Mouse (Mus musculus) ES-Bruce4 (cell line): ENCODE measurements around the gene Itgb3. TPM values are rescaled to one million over a fixed set of nuclear protein-coding genes. Genes with fewer than 3 reads are reported as not detected.

Experiments used
- H3K27ac ChIP-seq: 2 replicates; pipeline ENCODE4 v1.5.1; 2012; ENCODE audit warnings: low read length, inconsistent platforms; ENCODE audit not compliant: insufficient read depth
- H3K27me3 ChIP-seq: 2 replicates; pipeline ENCODE4 v1.6.1; 2012; ENCODE audit warnings: mild to moderate bottlenecking, low read length, inconsistent platforms; ENCODE audit not compliant: control insufficient read depth, poor library complexity, insufficient read depth, severe bottlenecking
- H3K36me3 ChIP-seq: 2 replicates; pipeline ENCODE4 v1.6.1; 2012; ENCODE audit warnings: inconsistent platforms, mild to moderate bottlenecking, low read length, moderate library complexity; ENCODE audit not compliant: control insufficient read depth, poor library complexity, insufficient read depth, severe bottlenecking
- H3K4me1 ChIP-seq: one replicate; pipeline ENCODE4 v1.8.1; 2011; ENCODE audit warnings: low read length; ENCODE audit not compliant: control insufficient read depth, insufficient read depth
- H3K4me3 ChIP-seq: 2 replicates; pipeline ENCODE4 v1.5.1; 2011; ENCODE audit warnings: low read depth, mild to moderate bottlenecking, low read length
- H3K9ac ChIP-seq: 2 replicates; pipeline ENCODE4 v1.6.1; 2012; ENCODE audit warnings: low read depth, mild to moderate bottlenecking, inconsistent platforms; ENCODE audit not compliant: poor library complexity, severe bottlenecking
- H3K9me3 ChIP-seq: replicated peaks from 2 replicates; pipeline ENCODE4 v1.6.1; 2012; ENCODE audit warnings: mild to moderate bottlenecking, low read length, inconsistent platforms; ENCODE audit not compliant: control insufficient read depth, poor library complexity, insufficient read depth, severe bottlenecking
- CTCF ChIP-seq: IDR thresholded peaks from one replicate; pipeline ENCODE4 v1.8.1; 2011; ENCODE audit warnings: low read depth, low read length
- EP300 ChIP-seq: IDR thresholded peaks from 2 replicates; pipeline ENCODE4 v1.6.1; 2011; ENCODE audit warnings: low read depth, low read length; ENCODE audit not compliant: insufficient read depth
- POLR2A ChIP-seq: IDR thresholded peaks from one replicate; pipeline ENCODE4 v1.8.1; 2011; ENCODE audit warnings: low read length; ENCODE audit not compliant: insufficient read depth
- polyA plus RNA-seq: library from polyadenylated mRNA; stranded (reverse); fragments of >200 nt; gene quantifications from 2 replicates; pipeline ENCODE4 v1.2.4, GENCODE M21; 2011; ENCODE audit warnings: low read depth; ENCODE audit not compliant: missing spikeins, insufficient read depth, insufficient read length

Itgb3 gene
- polyA plus RNA-seq, 1 experiment: 5.1 TPM

DNA sequence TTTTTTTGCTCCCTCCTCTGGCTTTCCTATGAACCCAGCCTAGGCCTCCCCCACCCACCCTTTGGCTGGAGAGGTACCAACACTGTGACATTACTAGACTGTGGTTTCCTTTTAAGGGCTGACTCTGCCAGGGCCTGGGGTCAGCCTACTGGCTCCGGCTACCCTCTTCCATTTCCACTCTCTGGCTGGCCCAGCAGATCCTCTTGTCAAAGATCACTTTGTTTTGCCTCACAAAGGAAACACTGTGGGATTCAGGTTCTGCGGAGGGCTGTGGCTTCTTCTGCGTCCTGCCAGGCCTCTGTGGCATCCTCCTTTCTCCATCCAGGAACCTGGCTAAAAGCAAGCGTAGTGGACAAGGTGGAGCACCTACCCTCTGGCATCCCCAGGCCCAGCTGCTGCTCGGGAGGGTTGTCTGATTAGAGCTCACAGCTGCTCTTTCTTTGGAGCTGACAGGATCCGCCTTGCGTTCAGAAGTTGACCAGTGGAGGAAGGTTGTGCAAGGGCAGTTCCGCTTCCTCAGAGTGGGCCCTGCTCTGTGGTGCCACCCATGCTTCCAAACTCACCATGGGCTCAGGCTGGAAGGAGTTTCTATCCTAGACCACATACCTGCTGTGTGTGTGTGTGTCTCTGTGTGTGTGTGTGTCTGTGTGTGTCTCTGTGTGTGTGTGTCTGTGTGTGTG, 39.5 kb downstream of the Itgb3 start:
- Histone ChIP-seq H3K4me3 (no peak overlapping the region), H3K4me1 (no peaks in the 10 kb centered on the region), H3K36me3 (no peaks in the 10 kb centered on the region), H3K27ac (no peak overlapping the region), H3K27me3 (no peaks in the 10 kb centered on the region), H3K9ac (no peak overlapping the region), H3K9me3 (no peaks in the 10 kb centered on the region)
- TF ChIP-seq EP300 (no peak), CTCF (no peak), POLR2A (no peak)

DNA sequence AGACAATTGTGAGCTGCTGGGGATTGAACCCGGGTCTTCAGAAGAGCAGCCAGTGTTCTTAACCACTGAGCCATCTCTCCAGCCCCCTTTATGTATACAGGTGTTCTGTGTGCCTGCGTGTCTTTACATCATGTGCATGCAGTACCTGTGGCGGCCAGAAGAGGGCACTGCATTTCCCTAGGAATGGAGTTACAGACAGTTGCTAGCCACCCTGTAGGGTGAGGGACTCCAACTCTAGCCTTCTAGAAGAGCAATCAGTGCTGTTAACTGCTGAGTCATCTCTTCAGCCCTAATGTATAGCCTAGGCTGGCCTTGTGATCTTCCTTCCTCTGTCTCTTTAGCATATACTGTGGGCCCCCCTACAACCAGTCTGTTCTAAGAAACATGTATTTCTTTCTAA, 40.8 kb downstream of the Itgb3 start:
- no peak overlapping the region for H3K9ac ChIP-seq

DNA sequence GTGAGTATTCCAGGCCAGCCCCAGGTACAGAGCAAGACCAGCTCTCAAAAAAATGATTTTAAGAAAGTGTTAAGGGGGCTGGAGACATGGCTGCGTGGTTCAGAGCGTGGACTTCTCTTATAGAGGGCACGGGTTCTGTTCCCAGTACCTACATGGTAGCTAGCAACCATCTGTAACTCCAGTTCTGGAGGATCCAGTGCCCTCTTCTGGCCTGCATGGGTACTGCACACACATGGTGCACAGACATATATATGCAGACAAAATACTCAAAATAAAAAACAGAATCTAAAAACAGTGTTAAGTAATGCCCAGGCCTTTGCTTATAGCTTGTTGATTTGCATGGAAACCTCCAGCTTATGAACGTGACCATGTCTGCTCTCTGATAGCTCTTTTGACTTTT, 52.8 kb downstream of the Itgb3 start:
- Histone ChIP-seq H3K27ac (no peak overlapping the region), H3K9ac (no peak overlapping the region), H3K4me1 (no peaks in the 10 kb centered on the region), H3K27me3 (no peaks in the 10 kb centered on the region), H3K36me3 (no peaks in the 10 kb centered on the region), H3K9me3 (no peaks in the 10 kb centered on the region), H3K4me3 (no peak overlapping the region)
- TF ChIP-seq EP300 (no peak), CTCF (no peak), POLR2A (no peak)

More for the DNA sequence above, 40.8 kb downstream of the Itgb3 start:
- no peaks in the 10 kb centered on the region for H3K4me1 ChIP-seq
- no peak overlapping the region for H3K27ac ChIP-seq
- no peak overlapping the region for H3K4me3 ChIP-seq
- TF ChIP-seq CTCF: peak; percentile 86
- TF ChIP-seq EP300: no peak
- no peak for TF ChIP-seq POLR2A
- no peaks in the 10 kb centered on the region for H3K36me3 ChIP-seq
- no peaks in the 10 kb centered on the region for H3K27me3 ChIP-seq
- no peaks in the 10 kb centered on the region for H3K9me3 ChIP-seq

DNA sequence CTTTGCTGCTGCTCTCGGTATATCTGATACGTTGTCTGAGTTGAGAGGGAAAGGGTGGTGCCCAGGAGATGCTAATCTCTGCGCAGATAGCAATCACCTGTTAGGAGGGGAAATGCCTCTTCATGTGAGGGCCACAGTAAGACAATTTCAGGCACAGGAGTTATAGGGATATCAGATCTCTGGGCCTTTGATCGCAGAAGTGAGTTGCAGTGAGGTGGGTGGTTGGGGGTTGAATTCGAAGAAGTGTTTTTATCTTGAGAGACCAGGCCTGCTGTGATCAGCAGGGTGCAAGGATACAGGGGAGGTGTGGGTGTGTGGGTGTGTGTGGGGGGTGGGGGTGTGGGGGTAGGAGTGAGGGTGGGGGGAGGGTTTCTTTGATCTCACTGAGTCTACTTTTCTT, 53.3 kb downstream of the Itgb3 start:
- Histone ChIP-seq H3K27me3 (no peaks in the 10 kb centered on the region), H3K4me1 (no peaks in the 10 kb centered on the region), H3K9me3 (no peaks in the 10 kb centered on the region), H3K27ac (no peak overlapping the region), H3K4me3 (no peak overlapping the region), H3K9ac (no peak overlapping the region), H3K36me3 (no peaks in the 10 kb centered on the region)
- TF ChIP-seq CTCF (no peak), POLR2A (no peak), EP300 (no peak)

DNA sequence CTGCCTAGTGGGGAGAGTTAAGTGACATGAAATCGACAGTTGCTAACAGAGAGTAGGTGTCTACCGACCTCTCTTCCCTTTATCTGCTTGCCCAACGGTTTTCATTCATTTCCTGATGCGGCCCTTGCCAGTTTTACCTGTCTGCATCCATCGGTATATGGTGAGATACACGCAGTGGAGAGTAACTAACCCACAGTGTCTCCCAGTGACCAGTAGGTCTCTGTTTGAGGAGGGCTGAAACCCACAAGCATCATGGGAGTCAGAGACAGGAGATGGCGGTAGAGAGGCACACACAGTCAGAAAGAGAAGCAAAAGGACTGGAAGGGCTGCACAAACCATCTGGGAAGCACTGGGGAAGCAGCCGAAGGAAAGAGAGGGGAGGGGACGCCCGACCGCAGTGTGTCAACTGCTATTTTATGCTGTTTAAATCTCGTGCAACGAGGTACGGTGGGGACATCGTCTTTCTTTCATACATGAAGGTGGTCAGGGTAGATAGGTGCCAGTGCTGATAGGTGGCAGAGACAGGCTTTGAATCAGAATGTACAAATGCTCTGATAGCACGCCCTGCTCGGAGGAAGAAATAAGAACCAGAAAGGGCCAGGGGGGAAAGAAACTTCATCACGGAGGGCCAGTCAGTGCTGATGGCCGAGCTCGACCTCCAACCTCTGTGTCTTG, 53.9 kb downstream of the Itgb3 start:
- no peak overlapping the region for H3K27ac ChIP-seq
- no peak overlapping the region for H3K4me3 ChIP-seq
- no peaks in the 10 kb centered on the region for H3K4me1 ChIP-seq
- TF ChIP-seq CTCF: no peak
- no peak for TF ChIP-seq EP300
- TF ChIP-seq POLR2A: no peak
- no peaks in the 10 kb centered on the region for H3K9me3 ChIP-seq
- H3K9ac ChIP-seq: no peak overlapping the region
- no peaks in the 10 kb centered on the region for H3K27me3 ChIP-seq
- H3K36me3 ChIP-seq: no peaks in the 10 kb centered on the region

DNA sequence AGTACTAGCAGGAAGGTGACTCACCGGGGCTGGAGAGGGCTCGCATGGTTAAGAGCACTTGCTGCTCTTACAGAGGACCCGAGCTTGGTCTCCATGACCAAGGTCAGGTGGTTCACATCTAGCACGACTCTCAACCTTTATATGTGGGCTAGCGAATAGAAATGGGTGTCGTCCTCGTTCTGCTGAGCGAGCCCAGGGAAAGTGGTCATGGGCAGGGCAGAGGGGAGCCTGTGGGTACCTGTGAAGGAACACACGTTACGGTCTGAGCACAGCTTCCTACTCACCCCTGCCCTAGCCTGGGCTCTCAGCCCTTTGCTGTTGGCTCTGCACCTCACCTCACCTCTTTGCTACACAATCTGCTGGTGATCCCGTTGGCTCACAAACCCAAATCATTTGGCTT, 54.8 kb downstream of the Itgb3 start:
- Histone ChIP-seq H3K4me3 (no peak overlapping the region), H3K36me3 (no peaks in the 10 kb centered on the region), H3K9me3 (no peaks in the 10 kb centered on the region), H3K9ac (no peak overlapping the region), H3K4me1 (no peaks in the 10 kb centered on the region), H3K27me3 (no peaks in the 10 kb centered on the region), H3K27ac (no peak overlapping the region)
- no peak for TF ChIP-seq POLR2A
- no peak for TF ChIP-seq EP300
- no peak for TF ChIP-seq CTCF
